Mouse (Mus musculus): ENCODE results near the gene Tmem251. TPM values are rescaled to one million over a fixed set of nuclear protein-coding genes. Genes with fewer than 3 reads are reported as not detected.

Gene Tmem251
- polyA plus RNA-seq, 1 experiment = 7.1 TPM

DNA sequence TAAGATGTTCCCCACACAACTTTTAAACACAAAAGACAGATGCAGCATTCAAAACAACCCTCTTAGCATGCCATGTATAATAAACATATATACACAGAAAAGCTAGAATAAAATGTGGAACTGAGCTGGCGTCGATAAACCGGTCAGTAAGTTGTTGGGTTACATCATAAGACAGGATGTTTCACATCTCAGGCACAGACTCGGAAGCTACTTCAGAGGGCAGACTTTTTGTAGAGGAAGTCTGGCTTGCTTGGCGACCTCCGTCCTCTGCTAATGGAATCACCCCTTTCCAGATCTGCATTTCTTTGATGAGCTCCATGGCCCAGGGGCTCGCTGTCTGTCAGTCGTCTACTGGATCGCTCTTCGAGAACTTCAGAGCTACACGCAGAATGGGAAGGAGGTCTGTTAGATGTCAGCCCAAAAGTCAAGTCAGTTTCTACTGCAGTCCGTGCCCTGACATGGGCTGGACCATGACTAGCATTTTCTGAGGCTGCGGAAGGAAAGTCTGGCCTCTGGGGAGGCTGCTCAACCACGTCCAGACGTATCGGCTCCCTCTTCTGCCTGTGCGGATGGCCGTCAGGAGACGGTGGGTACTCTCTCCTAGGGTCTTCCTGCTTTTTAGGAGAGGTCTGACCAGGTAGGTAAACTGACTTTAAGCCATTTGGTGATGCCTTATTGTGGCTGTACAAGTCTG is 41.5 kb downstream of the Tmem251 start:
- TF ChIP-seq CTCF (IDR thresholded peaks at IDR 0.05; ENCODE audit: control insufficient read depth, insufficient read depth, low read length) (no peak), POLR2A (IDR thresholded peaks at IDR 0.05; ENCODE audit: borderline replicate concordance, control insufficient read depth, low read depth, low read length) (no peak)
- 58% methylated on average over 19 of the region's 19 CpGs for WGBS
- Histone ChIP-seq H3K4me1 (ENCODE audit: control insufficient read depth, insufficient read depth, low read length) (no peaks in the 10 kb centered on the region), H3K4me3 (replicated peaks; ENCODE audit: control insufficient read depth, low read depth, low read length) (peak overlapping the region; percentile 0), H3K27ac (ENCODE audit: control insufficient read depth, insufficient read depth, low read depth, low read length, poor library complexity) (peak overlapping the region; percentile 42)

DNA sequence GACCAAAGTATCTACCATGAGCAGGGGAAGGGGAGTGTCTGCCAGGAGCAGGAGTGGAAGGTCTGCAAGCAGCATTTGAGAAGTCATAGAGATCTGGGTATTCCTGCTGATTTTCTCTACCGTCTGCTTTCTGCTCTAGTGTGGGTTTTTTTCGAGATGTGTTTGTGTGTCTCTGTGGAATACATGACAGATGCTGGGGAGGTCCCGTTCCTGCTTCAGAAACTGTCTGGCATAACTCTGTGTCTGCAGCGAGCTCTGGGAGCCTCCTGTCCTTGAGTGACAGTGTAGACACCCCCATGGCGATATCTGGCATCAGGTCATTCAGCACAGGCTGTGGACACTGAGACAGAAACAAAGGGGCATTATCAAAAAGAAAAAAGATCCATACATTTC is 42.0 kb downstream of the Tmem251 start:
- Histone ChIP-seq H3K4me1 (ENCODE audit: control insufficient read depth, insufficient read depth, low read length) (no peaks in the 10 kb centered on the region), H3K4me3 (replicated peaks; ENCODE audit: control insufficient read depth, low read depth, low read length) (peak overlapping the region; percentile 0), H3K27ac (ENCODE audit: control insufficient read depth, insufficient read depth, low read depth, low read length, poor library complexity) (peak overlapping the region; percentile 42; the same call in 1 of the 2 replicates)
- TF ChIP-seq CTCF (IDR thresholded peaks at IDR 0.05; ENCODE audit: control insufficient read depth, insufficient read depth, low read length) (no peak), POLR2A (IDR thresholded peaks at IDR 0.05; ENCODE audit: borderline replicate concordance, control insufficient read depth, low read depth, low read length) (no peak)
- 81% methylated on average over 5 of the region's 5 CpGs for WGBS

DNA sequence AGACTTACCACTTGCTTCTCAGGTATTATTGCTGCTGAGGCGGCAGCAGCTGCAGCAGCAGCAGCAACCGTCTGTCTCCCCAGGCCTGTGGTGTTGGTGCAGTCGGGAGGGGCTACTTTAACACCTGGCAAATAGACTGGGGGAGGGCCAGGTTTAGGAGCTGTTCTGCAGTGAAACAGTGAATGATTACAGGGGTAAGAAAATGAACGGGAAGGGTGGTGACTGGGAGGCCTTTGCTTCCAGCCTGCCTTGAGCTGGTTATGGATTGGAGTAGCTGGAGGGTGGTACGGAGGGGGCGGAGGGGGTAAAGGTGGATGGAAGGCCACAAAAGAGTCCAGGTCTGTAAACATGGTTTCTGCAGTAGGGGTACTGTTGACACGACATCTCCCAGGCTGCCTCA is 44.4 kb downstream of the Tmem251 start:
- 84% methylated on average over 7 of the region's 7 CpGs for WGBS
- no peak overlapping the region for H3K27ac ChIP-seq (ENCODE audit: control insufficient read depth, insufficient read depth, low read depth, low read length, poor library complexity)
- TF ChIP-seq CTCF (IDR thresholded peaks at IDR 0.05; ENCODE audit: control insufficient read depth, insufficient read depth, low read length) (no peak), POLR2A (IDR thresholded peaks at IDR 0.05; ENCODE audit: borderline replicate concordance, control insufficient read depth, low read depth, low read length) (no peak)
- no peak overlapping the region for H3K4me3 ChIP-seq (replicated peaks; ENCODE audit: control insufficient read depth, low read depth, low read length)
- no peaks in the 10 kb centered on the region for H3K4me1 ChIP-seq (ENCODE audit: control insufficient read depth, insufficient read depth, low read length)

Other genes with a start within 250 kb of the Tmem251 start
- gene Chga, start 188.8 kb upstream of the Tmem251 start, polyA plus RNA-seq (2011; ENCODE audit: insufficient read depth, insufficient read length, low replicate concordance, missing spikeins) = 1.3 TPM in 1 of 2 replicates, not detected in the other
- gene Itpk1, start 38.8 kb upstream of the Tmem251 start, polyA plus RNA-seq (2011; ENCODE audit: insufficient read depth, insufficient read length, low replicate concordance, missing spikeins) = 9.9 and 15.8 TPM in 2 replicates
- not detected in 2 replicates for gene Moap1, start 101 bp upstream of the Tmem251 start, polyA plus RNA-seq (2011; ENCODE audit: insufficient read depth, insufficient read length, low replicate concordance, missing spikeins)
- gene Gm28051, start 14.0 kb downstream of the Tmem251 start, polyA plus RNA-seq (2011; ENCODE audit: insufficient read depth, insufficient read length, low replicate concordance, missing spikeins) = not detected in 2 replicates
- 7.2 and 11.1 TPM in 2 replicates for gene Gon7, start 14.0 kb downstream of the Tmem251 start, polyA plus RNA-seq (2011; ENCODE audit: insufficient read depth, insufficient read length, low replicate concordance, missing spikeins)
- gene Ubr7, start 14.2 kb downstream of the Tmem251 start, polyA plus RNA-seq (2011; ENCODE audit: insufficient read depth, insufficient read length, low replicate concordance, missing spikeins) = 10.9 and 14.4 TPM in 2 replicates
- gene Gm20604, start 14.9 kb downstream of the Tmem251 start, polyA plus RNA-seq (2011; ENCODE audit: insufficient read depth, insufficient read length, low replicate concordance, missing spikeins) = 6.1 and 7.3 TPM in 2 replicates
- gene Btbd7, start 134.7 kb downstream of the Tmem251 start, polyA plus RNA-seq (2011; ENCODE audit: insufficient read depth, insufficient read length, low replicate concordance, missing spikeins) = 6.8 and 8.0 TPM in 2 replicates
- gene Cox8c, start 155.6 kb downstream of the Tmem251 start, polyA plus RNA-seq (2011; ENCODE audit: insufficient read depth, insufficient read length, low replicate concordance, missing spikeins) = not detected in 2 replicates
- 0.38 and 0.57 TPM in 2 replicates for gene Unc79, start 205.1 kb downstream of the Tmem251 start, polyA plus RNA-seq (2011; ENCODE audit: insufficient read depth, insufficient read length, low replicate concordance, missing spikeins)